9 mouse cellular contexts compared by ENCODE assay signal in genomic region chr17:28021911-28022310, GRCm38 (mm10). TPM values are rescaled to one million over a fixed set of nuclear protein-coding genes. Genes with fewer than 3 reads are reported as not detected.
DNase-seq lines count a peak whose midpoint lies in the region; ATAC-seq and TF ChIP-seq lines count a peak whose summit lies in the region.
"Had no signal": no experiment of that assay in that cellular context is flagged by ENCODE, and none has a peak within 500 bp of the region (broad histone marks: within the 10 kb centered on the region; RNA-seq: fewer than 3 reads in every experiment).

No protein-coding gene starts in this region.

- H3K4me1 ChIP-seq in forebrain, embryonic 15.5 days = peaks cover 67% of the 10 kb centered on the region
- H3K4me1 ChIP-seq in forebrain, postnatal 0 days (ENCODE audit: insufficient read depth) = peaks cover 26% of the 10 kb centered on the region
- H3K4me1 ChIP-seq in midbrain, embryonic 10.5 days = peaks cover 73% of the 10 kb centered on the region
- peaks cover 25% of the 10 kb centered on the region for H3K4me1 ChIP-seq in midbrain, embryonic 11.5 days (ENCODE audit: control insufficient read depth, insufficient read depth, low read length)
- H3K4me1 ChIP-seq in stomach, embryonic 16.5 days (ENCODE audit: control insufficient read depth, insufficient read depth, low read length) = peaks cover 89% of the 10 kb centered on the region

- no peak overlapping the region for H3K4me3 ChIP-seq in forebrain, embryonic 15.5 days
- no peak overlapping the region for H3K4me3 ChIP-seq in forebrain, postnatal 0 days (ENCODE audit: low read depth, low read length)
- no peak overlapping the region for H3K4me3 ChIP-seq in midbrain, embryonic 10.5 days
- no peak overlapping the region for H3K4me3 ChIP-seq in midbrain, embryonic 11.5 days (ENCODE audit: low read depth, low read length)
- H3K4me3 ChIP-seq in stomach, embryonic 16.5 days (replicated peaks; ENCODE audit: low read length) = no peak overlapping the region

- H3K9me3 ChIP-seq in forebrain, embryonic 15.5 days = no peaks in the 10 kb centered on the region
- no peaks in the 10 kb centered on the region for H3K9me3 ChIP-seq in forebrain, postnatal 0 days (ENCODE audit: low read length)
- no peaks in the 10 kb centered on the region for H3K9me3 ChIP-seq in midbrain, embryonic 10.5 days (replicated peaks)
- no peaks in the 10 kb centered on the region for H3K9me3 ChIP-seq in midbrain, embryonic 11.5 days (ENCODE audit: control insufficient read depth, low read length)
- H3K9me3 ChIP-seq in stomach, embryonic 16.5 days (replicated peaks; ENCODE audit: control insufficient read depth, low read length) = no peaks in the 10 kb centered on the region

- H3K27me3 ChIP-seq in forebrain, embryonic 15.5 days = no peaks in the 10 kb centered on the region
- H3K27me3 ChIP-seq in forebrain, postnatal 0 days (ENCODE audit: insufficient read depth, low read length) = no peaks in the 10 kb centered on the region
- no peaks in the 10 kb centered on the region for H3K27me3 ChIP-seq in midbrain, embryonic 10.5 days (ENCODE audit: low read depth, poor library complexity, severe bottlenecking)
- no peaks in the 10 kb centered on the region for H3K27me3 ChIP-seq in midbrain, embryonic 11.5 days (ENCODE audit: control insufficient read depth, insufficient read depth, low read length)
- no peaks in the 10 kb centered on the region for H3K27me3 ChIP-seq in stomach, embryonic 16.5 days (ENCODE audit: control insufficient read depth, insufficient read depth, low read length)

- WGBS in forebrain, embryonic 15.5 days = 57% methylated on average over 10 of the region's 10 CpGs
- 54% methylated on average over 10 of the region's 10 CpGs for WGBS in forebrain, postnatal 0 days
- WGBS in midbrain, embryonic 10.5 days = 81% methylated on average over 10 of the region's 10 CpGs
- 64% methylated on average over 10 of the region's 10 CpGs for WGBS in midbrain, embryonic 11.5 days
- WGBS in stomach, embryonic 16.5 days = 60% methylated on average over 10 of the region's 10 CpGs

- no peaks in the 10 kb centered on the region for H3K36me3 ChIP-seq in forebrain, embryonic 15.5 days
- no peaks in the 10 kb centered on the region for H3K36me3 ChIP-seq in forebrain, postnatal 0 days (ENCODE audit: insufficient read depth)
- 0 out of 2 replicates have a peak, but pooled peaks cover under 1% of the 10 kb centered on the region for H3K36me3 ChIP-seq in midbrain, embryonic 10.5 days
- H3K36me3 ChIP-seq in midbrain, embryonic 11.5 days (ENCODE audit: control insufficient read depth, insufficient read depth, low read length) = no peaks in the 10 kb centered on the region
- no peaks in the 10 kb centered on the region for H3K36me3 ChIP-seq in stomach, embryonic 16.5 days (ENCODE audit: control insufficient read depth, insufficient read depth, low read length)

- no peak overlapping the region for H3K4me2 ChIP-seq in forebrain, embryonic 15.5 days (replicated peaks)
- no peak overlapping the region for H3K4me2 ChIP-seq in forebrain, postnatal 0 days (ENCODE audit: low read depth)
- H3K4me2 ChIP-seq in midbrain, embryonic 11.5 days = no peak overlapping the region
- H3K4me2 ChIP-seq in stomach, embryonic 16.5 days (ENCODE audit: low read depth, low read length) = no peak overlapping the region

- H3K9ac ChIP-seq in forebrain, embryonic 15.5 days (replicated peaks) = no peak overlapping the region
- H3K9ac ChIP-seq in forebrain, postnatal 0 days = no peak overlapping the region
- H3K9ac ChIP-seq in midbrain, embryonic 11.5 days (ENCODE audit: low read length) = no peak overlapping the region
- H3K9ac ChIP-seq in stomach, embryonic 16.5 days (ENCODE audit: low read length) = peak overlapping the region; percentile 51; the same call in 1 of the 2 replicates
- H3K9ac ChIP-seq: liver, postnatal 0 days had no signal

- TF ChIP-seq CTCF in forebrain, postnatal 0 days (IDR thresholded peaks at IDR 0.05; ENCODE audit: low read depth) = no peak

- 0 out of 2 replicates have a peak overlapping the region, but pooled peaks have one; percentile 4 for H3K27ac ChIP-seq in forebrain, embryonic 15.5 days (replicated peaks)
- no peak overlapping the region for H3K27ac ChIP-seq in forebrain, postnatal 0 days (ENCODE audit: low read depth, low read length)
- peak overlapping the region; percentile 34; the same call in 1 of the 2 replicates for H3K27ac ChIP-seq in midbrain, embryonic 10.5 days (replicated peaks)
- no peak overlapping the region for H3K27ac ChIP-seq in midbrain, embryonic 11.5 days (ENCODE audit: low read depth, low read length)
- H3K27ac ChIP-seq in stomach, embryonic 16.5 days (ENCODE audit: low read length) = peak overlapping the region; percentile 82

- ATAC-seq in forebrain, embryonic 15.5 days (replicated peaks) = no peak
- ATAC-seq in forebrain, postnatal 0 days = no peak
- ATAC-seq in midbrain, embryonic 11.5 days (ENCODE audit: low FRiP score) = no peak
- no peak for ATAC-seq in stomach, embryonic 16.5 days (ENCODE audit: insufficient read depth, low FRiP score)
- ATAC-seq in megakaryocyte progenitor cell, adult 5-6 weeks (replicated peaks; ENCODE audit: poor library complexity) = no peak
- ATAC-seq: liver, postnatal 0 days had no signal

- no peak for DNase-seq in forebrain, postnatal 0 days
- DNase-seq in midbrain, embryonic 10.5 days (ENCODE audit: low spot score) = no peak
- no peak for DNase-seq in midbrain, embryonic 11.5 days (ENCODE audit: low spot score, missing footprints)
- DNase-seq in kidney, adult 9 months = peak; percentile 67
- DNase-seq in layer of hippocampus, adult 9-10 months (ENCODE audit: low spot score) = no peak
- DNase-seq: liver, postnatal 0 days had no signal

RNA-seq across cellular contexts. Expression of gene Tcp11, which starts 58.5 kb away (rescaled TPM):
- 1.7 and 1.8 TPM in 2 replicates for polyA plus RNA-seq in forebrain, embryonic 15.5 days (2015; fragmentation: Nextera tagmentation; extraction: Ambion mirVana)
- 4.3 and 7.2 TPM in 2 replicates for total RNA-seq in forebrain, postnatal 0 days (2014; rRNA removed)
- 1.7 and 2.9 TPM in 2 replicates for polyA plus RNA-seq in forebrain, postnatal 0 days (2015; fragmentation: Nextera tagmentation; extraction: Ambion mirVana)
- 0.86 and 1.2 TPM in 2 replicates for polyA plus RNA-seq in midbrain, embryonic 10.5 days (2016; fragmentation: Nextera tagmentation; extraction: Ambion mirVana)
- 0.70 and 1.0 TPM in 2 replicates for polyA plus RNA-seq in midbrain, embryonic 11.5 days (2014; fragmentation: Nextera tagmentation; extraction: Ambion mirVana)
- polyA plus RNA-seq in stomach, embryonic 16.5 days (2015; fragmentation: Nextera tagmentation; extraction: Ambion mirVana) = 1.1 and 1.9 TPM in 2 replicates
- 0.67 and 1.4 TPM in 2 replicates for total RNA-seq in megakaryocyte progenitor cell, adult 5-6 weeks (2015)
- 2.4 and 2.5 TPM in 2 replicates for total RNA-seq in megakaryocyte progenitor cell, adult 5-6 weeks (2017)

Comparison
In these comparisons a context has a peak if more than half of its experiments do, and no peak if none do; other contexts are left out.
1. H3K27ac ChIP-seq: peak in forebrain, embryonic 15.5 days (single experiment), midbrain, embryonic 10.5 days (single experiment) and stomach, embryonic 16.5 days (single experiment); none in forebrain, postnatal 0 days (single experiment) and midbrain, embryonic 11.5 days (single experiment).